Mouse (Mus musculus): ENCODE results near the gene Uhrf1. TPM values are rescaled to one million over a fixed set of nuclear protein-coding genes. Genes with fewer than 3 reads are reported as not detected.
"Not testable (repeated sequence)": the region's sequence is repeated elsewhere in the genome, so short reads cannot be mapped to it uniquely, and the experiment has no call there.

The Uhrf1 gene
- polyA plus RNA-seq (2014; fragmentation: Nextera tagmentation; extraction: Ambion mirVana), result 74.8 and 90.9 TPM in 2 replicates

- ATAC-seq (ENCODE audit: low read depth) (peak; percentile 84), DNase-seq (ENCODE audit: low spot score) (peak; percentile 97)
- peak within 1 kb of the TSS; percentile 88 for H3K27ac ChIP-seq (replicated peaks; ENCODE audit: low read depth, low read length)
- H3K36me3 ChIP-seq (ENCODE audit: control insufficient read depth, insufficient read depth, low read length), result peaks cover 26% of the 10 kb centered on the region; the same call in 1 of the 2 replicates
- H3K9me3 ChIP-seq (ENCODE audit: control insufficient read depth, low read length), result no peaks in the 10 kb centered on the region
- H3K9ac ChIP-seq (ENCODE audit: low read depth, low read length), result peak within 1 kb of the TSS; percentile 84
- WGBS, result 0% methylated on average over 39 of the region's 43 CpGs
- peaks cover 23% of the 10 kb centered on the region for H3K4me1 ChIP-seq (ENCODE audit: control insufficient read depth, insufficient read depth, low read length)
- H3K4me3 ChIP-seq (ENCODE audit: low read depth, low read length), result peak within 1 kb of the TSS; percentile 76
- H3K4me2 ChIP-seq (ENCODE audit: low read depth, low read length), result peak within 1 kb of the TSS; percentile 100
- no peaks in the 10 kb centered on the region for H3K27me3 ChIP-seq (replicated peaks; ENCODE audit: control insufficient read depth, insufficient read depth, low read length)
Observed at GRCm38 (mm10) chr17:56303160-56303846, at the start of gene Uhrf1. TSS of gene Uhrf1 (plus strand) at chr17:56303321.

GRCm38 (mm10) chr17:56254695-56255094 lies 48.4 kb upstream of the Uhrf1 start:
- ATAC-seq (ENCODE audit: low read depth) (no peak), DNase-seq (ENCODE audit: low spot score) (no peak)
- Histone ChIP-seq H3K4me1 (ENCODE audit: control insufficient read depth, insufficient read depth, low read length) (peaks cover 2% of the 10 kb centered on the region; the same call in 1 of the 2 replicates), H3K4me3 (ENCODE audit: low read depth, low read length) (no peak overlapping the region), H3K36me3 (ENCODE audit: control insufficient read depth, insufficient read depth, low read length) (peaks cover 14% of the 10 kb centered on the region), H3K9ac (ENCODE audit: low read depth, low read length) (no peak overlapping the region), H3K9me3 (ENCODE audit: control insufficient read depth, low read length) (no peaks in the 10 kb centered on the region), H3K27ac (replicated peaks; ENCODE audit: low read depth, low read length) (no peak overlapping the region), H3K4me2 (ENCODE audit: low read depth, low read length) (no peak overlapping the region), H3K27me3 (replicated peaks; ENCODE audit: control insufficient read depth, insufficient read depth, low read length) (no peaks in the 10 kb centered on the region)
- 76% methylated on average over 4 of the region's 4 CpGs for WGBS

- H3K36me3 ChIP-seq (ENCODE audit: control insufficient read depth, insufficient read depth, low read length), result peaks cover 21% of the 10 kb centered on the region
- DNase-seq (ENCODE audit: low spot score) (no peak), ATAC-seq (ENCODE audit: low read depth) (no peak)
- H3K9ac ChIP-seq (ENCODE audit: low read depth, low read length), result no peak overlapping the region
- no peaks in the 10 kb centered on the region for H3K27me3 ChIP-seq (replicated peaks; ENCODE audit: control insufficient read depth, insufficient read depth, low read length)
- peaks cover 4% of the 10 kb centered on the region; the same call in 1 of the 2 replicates for H3K4me1 ChIP-seq (ENCODE audit: control insufficient read depth, insufficient read depth, low read length)
- peak overlapping the region; percentile 95 for H3K27ac ChIP-seq (replicated peaks; ENCODE audit: low read depth, low read length)
- 10% methylated on average over 9 of the region's 9 CpGs for WGBS
- peak overlapping the region; percentile 65; the same call in 1 of the 2 replicates for H3K4me3 ChIP-seq (ENCODE audit: low read depth, low read length)
- H3K4me2 ChIP-seq (ENCODE audit: low read depth, low read length), result peak overlapping the region; percentile 89
- H3K9me3 ChIP-seq (ENCODE audit: control insufficient read depth, low read length), result no peaks in the 10 kb centered on the region
Observed at GRCm38 (mm10) chr17:56255429-56255828, 47.7 kb upstream of the Uhrf1 start.

- H3K27me3 ChIP-seq (replicated peaks; ENCODE audit: control insufficient read depth, insufficient read depth, low read length), result no peaks in the 10 kb centered on the region
- peak overlapping the region; percentile 55 for H3K9ac ChIP-seq (ENCODE audit: low read depth, low read length)
- under 1% methylated on average over 32 of the region's 32 CpGs for WGBS
- peak overlapping the region; percentile 95 for H3K27ac ChIP-seq (replicated peaks; ENCODE audit: low read depth, low read length)
- no peaks in the 10 kb centered on the region for H3K9me3 ChIP-seq (ENCODE audit: control insufficient read depth, low read length)
- H3K4me2 ChIP-seq (ENCODE audit: low read depth, low read length), result peak overlapping the region; percentile 89
- peak overlapping the region; percentile 65 for H3K4me3 ChIP-seq (ENCODE audit: low read depth, low read length)
- H3K36me3 ChIP-seq (ENCODE audit: control insufficient read depth, insufficient read depth, low read length), result peaks cover 25% of the 10 kb centered on the region
- DNase-seq (ENCODE audit: low spot score), result peak; percentile 99
- ATAC-seq (ENCODE audit: low read depth), result peak; percentile 94
- H3K4me1 ChIP-seq (ENCODE audit: control insufficient read depth, insufficient read depth, low read length), result peaks cover 4% of the 10 kb centered on the region; the same call in 1 of the 2 replicates
Observed at GRCm38 (mm10) chr17:56255863-56256238, 47.3 kb upstream of the Uhrf1 start.

- under 1% methylated on average over 28 of the region's 28 CpGs for WGBS
- peak; percentile 93 for ATAC-seq (ENCODE audit: low read depth)
- DNase-seq (ENCODE audit: low spot score), result peak; percentile 100
- no peaks in the 10 kb centered on the region for H3K27me3 ChIP-seq (replicated peaks; ENCODE audit: control insufficient read depth, insufficient read depth, low read length)
- H3K4me2 ChIP-seq (ENCODE audit: low read depth, low read length), result peak within 1 kb of the TSS; percentile 89
- no peaks in the 10 kb centered on the region for H3K9me3 ChIP-seq (ENCODE audit: control insufficient read depth, low read length)
- peaks cover 4% of the 10 kb centered on the region; the same call in 1 of the 2 replicates for H3K4me1 ChIP-seq (ENCODE audit: control insufficient read depth, insufficient read depth, low read length)
- peak within 1 kb of the TSS; percentile 65 for H3K4me3 ChIP-seq (ENCODE audit: low read depth, low read length)
- H3K9ac ChIP-seq (ENCODE audit: low read depth, low read length), result peak within 1 kb of the TSS; percentile 70
- H3K27ac ChIP-seq (replicated peaks; ENCODE audit: low read depth, low read length), result peak within 1 kb of the TSS; percentile 95
- H3K36me3 ChIP-seq (ENCODE audit: control insufficient read depth, insufficient read depth, low read length), result peaks cover 30% of the 10 kb centered on the region
Observed at GRCm38 (mm10) chr17:56256239-56256881, 46.8 kb upstream of the Uhrf1 start, which contains the start of gene Fem1a. TSS of gene Fem1a (plus strand) at chr17:56256810.

- Histone ChIP-seq H3K4me1 (ENCODE audit: control insufficient read depth, insufficient read depth, low read length) (peaks cover 4% of the 10 kb centered on the region; the same call in 1 of the 2 replicates), H3K9ac (ENCODE audit: low read depth, low read length) (peak overlapping the region; percentile 70), H3K9me3 (ENCODE audit: control insufficient read depth, low read length) (no peaks in the 10 kb centered on the region), H3K27me3 (replicated peaks; ENCODE audit: control insufficient read depth, insufficient read depth, low read length) (no peaks in the 10 kb centered on the region), H3K36me3 (ENCODE audit: control insufficient read depth, insufficient read depth, low read length) (peaks cover 39% of the 10 kb centered on the region), H3K27ac (replicated peaks; ENCODE audit: low read depth, low read length) (peak overlapping the region; percentile 70; the same call in 1 of the 2 replicates), H3K4me2 (ENCODE audit: low read depth, low read length) (peak overlapping the region; percentile 89), H3K4me3 (ENCODE audit: low read depth, low read length) (peak overlapping the region; percentile 65)
- DNase-seq (ENCODE audit: low spot score) (no peak), ATAC-seq (ENCODE audit: low read depth) (no peak)
- WGBS, result 25% methylated on average over 21 of the region's 58 CpGs
Observed at GRCm38 (mm10) chr17:56257181-56257894, 45.8 kb upstream of the Uhrf1 start.

- Histone ChIP-seq H3K4me2 (ENCODE audit: low read depth, low read length) (0 out of 2 replicates have a peak overlapping the region, but pooled peaks have one; percentile 89), H3K36me3 (ENCODE audit: control insufficient read depth, insufficient read depth, low read length) (peaks cover 48% of the 10 kb centered on the region)
- H3K4me1 ChIP-seq (ENCODE audit: control insufficient read depth, insufficient read depth, low read length); H3K4me3 ChIP-seq (ENCODE audit: low read depth, low read length); H3K27ac ChIP-seq (replicated peaks; ENCODE audit: low read depth, low read length); H3K27me3 ChIP-seq (replicated peaks; ENCODE audit: control insufficient read depth, insufficient read depth, low read length); ATAC-seq (ENCODE audit: low read depth); H3K9ac ChIP-seq (ENCODE audit: low read depth, low read length); DNase-seq (ENCODE audit: low spot score); H3K9me3 ChIP-seq (ENCODE audit: control insufficient read depth, low read length): not testable (repeated sequence)
- 94% methylated on average over 19 of the region's 19 CpGs for WGBS
Observed at GRCm38 (mm10) chr17:56258269-56258668, 44.9 kb upstream of the Uhrf1 start.

GRCm38 (mm10) chr17:56258812-56259211 lies 44.3 kb upstream of the Uhrf1 start:
- not testable (repeated sequence) for H3K27me3 ChIP-seq (replicated peaks; ENCODE audit: control insufficient read depth, insufficient read depth, low read length); H3K9ac ChIP-seq (ENCODE audit: low read depth, low read length); ATAC-seq (ENCODE audit: low read depth); H3K9me3 ChIP-seq (ENCODE audit: control insufficient read depth, low read length); DNase-seq (ENCODE audit: low spot score); H3K4me1 ChIP-seq (ENCODE audit: control insufficient read depth, insufficient read depth, low read length); H3K27ac ChIP-seq (replicated peaks; ENCODE audit: low read depth, low read length); H3K4me3 ChIP-seq (ENCODE audit: low read depth, low read length)
- WGBS, result 60% methylated on average over 2 of the region's 2 CpGs
- Histone ChIP-seq H3K4me2 (ENCODE audit: low read depth, low read length) (0 out of 2 replicates have a peak overlapping the region, but pooled peaks have one; percentile 18), H3K36me3 (ENCODE audit: control insufficient read depth, insufficient read depth, low read length) (peaks cover 49% of the 10 kb centered on the region)

Data from embryonic facial prominence, embryonic 14.5 days (tissue).